Mouse (Mus musculus) cerebellum, adult 2 months (tissue): ENCODE results near the gene Pde4dip.

Experiments
- CTCF ChIP-seq: fragments of 200-500 bp; IDR thresholded peaks from 2 replicates; pipeline ENCODE4 v1.5.1; 2011; ENCODE audit warnings: low read depth, mild to moderate bottlenecking, control low read depth, low read length, moderate library complexity, borderline replicate concordance; ENCODE audit not compliant: insufficient read depth
- POLR2A ChIP-seq: fragments of 200-500 bp; IDR thresholded peaks from 2 replicates; pipeline ENCODE4 v1.6.1; 2011; ENCODE audit warnings: low read length, control low read depth, borderline replicate concordance; ENCODE audit not compliant: insufficient read depth

DNA sequence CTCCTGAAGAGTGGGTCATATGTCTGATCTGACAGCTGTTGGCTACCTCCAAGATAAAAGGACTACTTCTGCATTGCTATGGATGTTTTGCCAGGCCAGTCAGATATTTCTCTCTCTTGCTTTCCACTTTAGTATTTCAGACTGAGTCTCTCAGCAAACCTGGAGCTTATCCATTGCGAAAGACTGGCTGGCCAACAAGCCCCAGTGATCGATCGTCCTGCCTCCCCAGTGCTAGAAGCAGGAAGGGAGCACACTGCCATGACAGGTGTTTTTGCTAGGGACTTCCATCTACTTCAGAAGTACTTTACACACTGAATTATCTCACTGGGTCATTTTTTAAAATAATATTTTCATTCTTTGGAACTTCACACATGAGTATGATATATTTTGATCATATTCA is 210.1 kb downstream of the Pde4dip start:
- TF ChIP-seq CTCF: no peak
- no peak for TF ChIP-seq POLR2A
